In the genomic region with DNA sequence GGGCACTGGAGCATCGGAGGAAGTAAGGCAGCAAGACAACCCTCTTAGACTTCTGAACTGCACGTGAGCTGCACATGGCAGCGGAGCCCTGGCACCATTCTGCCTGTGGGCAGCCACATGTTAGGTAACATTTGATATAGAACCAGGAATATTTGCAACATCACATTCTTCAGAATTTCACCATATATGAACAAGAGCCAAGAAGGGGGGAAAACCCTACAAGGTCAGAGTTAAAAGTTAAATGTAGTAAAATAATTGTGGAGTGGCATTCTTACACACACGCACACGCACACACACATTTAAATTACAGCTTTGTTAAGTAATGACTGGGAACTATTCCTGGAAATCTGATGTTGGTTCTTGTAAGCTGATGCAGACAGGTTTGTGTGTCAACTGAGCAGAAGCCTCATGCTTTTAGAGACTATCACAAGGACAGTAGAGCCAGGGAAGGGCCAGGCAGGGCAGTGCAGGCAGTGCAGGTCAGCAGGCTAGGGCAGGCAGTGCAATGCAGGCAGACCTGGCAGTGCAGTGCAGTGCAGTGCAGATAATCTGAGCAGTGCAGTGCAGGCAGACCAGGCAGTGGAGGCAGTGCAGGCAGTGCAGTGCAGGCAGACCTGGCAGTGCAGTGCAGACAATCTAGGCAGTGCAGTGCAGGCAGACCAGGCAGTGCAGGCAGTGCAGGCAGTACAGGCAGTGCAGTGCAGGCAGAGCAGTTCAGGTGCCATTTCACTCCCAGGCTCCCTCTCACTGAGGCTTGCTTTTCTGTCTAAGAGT, we compare ENCODE assay signal across 9 mouse cellular contexts. TPM values are rescaled to one million over a fixed set of nuclear protein-coding genes. Genes with fewer than 3 reads are reported as not detected.
DNase-seq lines count a peak whose midpoint lies in the region; ATAC-seq and TF ChIP-seq lines count a peak whose summit lies in the region.
"Had no signal": no experiment of that assay in that cellular context is flagged by ENCODE, and none has a peak within 500 bp of the region (broad histone marks: within the 10 kb centered on the region; RNA-seq: fewer than 3 reads in every experiment).

No protein-coding gene starts in this region.

- peak; percentile 38 to 50 for DNase-seq in lung, adult 18-20 months
- DNase-seq in lung, adult 2 months, result no peak
- no peak for DNase-seq in embryonic facial prominence, embryonic 10.5 days (ENCODE audit: low spot score)
- DNase-seq in midbrain, postnatal 0 days (ENCODE audit: low spot score), result no peak
- no peak for DNase-seq in gastrocnemius, postnatal 14 days
- DNase-seq in urinary bladder, postnatal 25 days (ENCODE audit: low spot score), result no peak
- DNase-seq: liver; spleen, adult 18-20 months had no signal

- no peaks in the 10 kb centered on the region for H3K9me3 ChIP-seq in embryonic facial prominence, embryonic 10.5 days
- no peaks in the 10 kb centered on the region for H3K9me3 ChIP-seq in forebrain, embryonic 15.5 days
- no peaks in the 10 kb centered on the region for H3K9me3 ChIP-seq in midbrain, postnatal 0 days (ENCODE audit: low read length)

- H3K27ac ChIP-seq in embryonic facial prominence, embryonic 10.5 days (replicated peaks), result peak overlapping the region; percentile 24; the same call in 1 of the 2 replicates
- peak overlapping the region; percentile 71 for H3K27ac ChIP-seq in forebrain, embryonic 15.5 days (replicated peaks)
- no peak overlapping the region for H3K27ac ChIP-seq in midbrain, postnatal 0 days (ENCODE audit: low read depth, low read length)

- H3K27me3 ChIP-seq in embryonic facial prominence, embryonic 10.5 days (replicated peaks; ENCODE audit: low read depth, poor library complexity, severe bottlenecking), result no peaks in the 10 kb centered on the region
- no peaks in the 10 kb centered on the region for H3K27me3 ChIP-seq in forebrain, embryonic 15.5 days
- no peaks in the 10 kb centered on the region for H3K27me3 ChIP-seq in midbrain, postnatal 0 days (ENCODE audit: insufficient read depth, low read length)

- H3K4me3 ChIP-seq in lung, adult 2 months (replicated peaks; ENCODE audit: extremely low read depth, low read depth, low read length), result no peak overlapping the region
- no peak overlapping the region for H3K4me3 ChIP-seq in embryonic facial prominence, embryonic 10.5 days
- no peak overlapping the region for H3K4me3 ChIP-seq in forebrain, embryonic 15.5 days
- no peak overlapping the region for H3K4me3 ChIP-seq in midbrain, postnatal 0 days (ENCODE audit: low read depth, low read length)

- TF ChIP-seq POLR2A in lung, adult 2 months (IDR thresholded peaks at IDR 0.05; ENCODE audit: borderline replicate concordance, extremely low read depth, low read depth, low read length), result no peak

- peaks cover 2% of the 10 kb centered on the region for H3K4me1 ChIP-seq in lung, adult 2 months (ENCODE audit: control insufficient read depth, insufficient read depth, low read length)
- H3K4me1 ChIP-seq in embryonic facial prominence, embryonic 10.5 days, result peaks cover 6% of the 10 kb centered on the region; the same call in 1 of the 2 replicates
- H3K4me1 ChIP-seq in forebrain, embryonic 15.5 days, result no peaks in the 10 kb centered on the region; the same call in 1 of the 2 replicates
- no peaks in the 10 kb centered on the region; the same call in 1 of the 2 replicates for H3K4me1 ChIP-seq in midbrain, postnatal 0 days (ENCODE audit: insufficient read depth, low read length)

- H3K4me2 ChIP-seq in forebrain, embryonic 15.5 days (replicated peaks), result no peak overlapping the region
- H3K4me2 ChIP-seq in midbrain, postnatal 0 days (ENCODE audit: low read depth, low read length, poor library complexity, severe bottlenecking), result no peak overlapping the region

- peaks cover 44% of the 10 kb centered on the region for H3K36me3 ChIP-seq in embryonic facial prominence, embryonic 10.5 days (replicated peaks)
- H3K36me3 ChIP-seq in forebrain, embryonic 15.5 days, result no peaks in the 10 kb centered on the region
- no peaks in the 10 kb centered on the region for H3K36me3 ChIP-seq in midbrain, postnatal 0 days (ENCODE audit: insufficient read depth, low read length)

- ATAC-seq in forebrain, embryonic 15.5 days (replicated peaks), result peak; percentile 73
- ATAC-seq in midbrain, postnatal 0 days (ENCODE audit: low FRiP score), result peak; percentile 52; the same call in 1 of the 2 replicates

- 63% methylated on average over 5 of the region's 5 CpGs for WGBS in lung, adult 2 months
- 95% methylated on average over 5 of the region's 5 CpGs for WGBS in embryonic facial prominence, embryonic 10.5 days
- WGBS in forebrain, embryonic 15.5 days, result 95% methylated on average over 5 of the region's 5 CpGs
- WGBS in midbrain, postnatal 0 days, result 97% methylated on average over 5 of the region's 5 CpGs

- intact Hi-C loops in gastrocnemius, postnatal 14 days (cut with DNase I; ENCODE audit: low total_unique reads), result no loop called here

- no peak overlapping the region for H3K9ac ChIP-seq in forebrain, embryonic 15.5 days (replicated peaks)
- no peak overlapping the region for H3K9ac ChIP-seq in midbrain, postnatal 0 days (replicated peaks; ENCODE audit: low read length, poor library complexity, severe bottlenecking)

- TF ChIP-seq CTCF in lung, adult 2 months (IDR thresholded peaks at IDR 0.05; ENCODE audit: insufficient read depth, low read length), result no peak
- TF ChIP-seq CTCF in midbrain, postnatal 0 days (IDR thresholded peaks at IDR 0.05), result no peak

RNA-seq across cellular contexts. Expression of a gene that starts 38.3 kb away (rescaled TPM):
- 37.2 and 42.3 TPM in 2 replicates for polyA plus RNA-seq in lung, adult 2 months (2012; rRNA removed)
- polyA plus RNA-seq in embryonic facial prominence, embryonic 10.5 days (2016; fragmentation: Nextera tagmentation; extraction: Ambion mirVana), result 35.8 and 41.7 TPM in 2 replicates
- polyA plus RNA-seq in forebrain, embryonic 15.5 days (2015; fragmentation: Nextera tagmentation; extraction: Ambion mirVana), result 31.1 and 35.6 TPM in 2 replicates
- 99.4 and 113 TPM in 2 replicates for total RNA-seq in midbrain, postnatal 0 days (2014; rRNA removed)
- 38.9 and 41.8 TPM in 2 replicates for polyA plus RNA-seq in midbrain, postnatal 0 days (2015; fragmentation: Nextera tagmentation; extraction: Ambion mirVana)
- 10 to 100 TPM; 10.7 to 11.8 TPM for total RNA-seq in gastrocnemius, postnatal 14 days (2021)

Comparison
In these comparisons a context has a peak if more than half of its experiments do, and no peak if none do; other contexts are left out.
1. DNase-seq: peak in lung, adult 18-20 months (2 of 2); none in lung, adult 2 months (single experiment), embryonic facial prominence, embryonic 10.5 days (single experiment), midbrain, postnatal 0 days (single experiment), gastrocnemius, postnatal 14 days (single experiment) and urinary bladder, postnatal 25 days (single experiment).